Mouse (Mus musculus) testis, adult 2 months (tissue): ENCODE data around the gene Scgb2b12. TPM values are rescaled to one million over a fixed set of nuclear protein-coding genes. Genes with fewer than 3 reads are reported as not detected.
"Not testable (repeated sequence)": the region's sequence is repeated elsewhere in the genome, so short reads cannot be mapped to it uniquely, and the experiment has no call there.

Source experiments
- H3K27ac ChIP-seq: fragments of 200-500 bp; 2 replicates; pipeline ENCODE4 v1.5.1; 2012; ENCODE audit warnings: low read depth, low read length; ENCODE audit not compliant: control insufficient read depth, insufficient read depth
- H3K27me3 ChIP-seq: fragments of 200-500 bp; 2 replicates; pipeline ENCODE4 v1.6.1; 2012; ENCODE audit warnings: mild to moderate bottlenecking, low read length, moderate library complexity; ENCODE audit not compliant: control insufficient read depth, insufficient read depth
- H3K36me3 ChIP-seq: fragments of 200-500 bp; 2 replicates; pipeline ENCODE4 v1.6.1; 2012; ENCODE audit warnings: mild to moderate bottlenecking, low read length; ENCODE audit not compliant: control insufficient read depth, insufficient read depth
- H3K4me1 ChIP-seq: fragments of 200-500 bp; 2 replicates; pipeline ENCODE4 v1.6.1; 2012; ENCODE audit warnings: low read length; ENCODE audit not compliant: control insufficient read depth, insufficient read depth
- H3K4me3 ChIP-seq: fragments of 200-500 bp; 2 replicates; pipeline ENCODE4 v1.5.1; 2012; ENCODE audit warnings: low read depth, mild to moderate bottlenecking, low read length, moderate library complexity, mixed read lengths; ENCODE audit not compliant: control insufficient read depth
- polyA plus RNA-seq: library from polyadenylated mRNA; depleted of rRNA; stranded (reverse); fragments of >200 nt; gene quantifications from 2 replicates; pipeline ENCODE4 v1.2.3, GENCODE M21; 2012; rRNA removed

Scgb2b12 gene
- not detected in 2 replicates for polyA plus RNA-seq

DNA sequence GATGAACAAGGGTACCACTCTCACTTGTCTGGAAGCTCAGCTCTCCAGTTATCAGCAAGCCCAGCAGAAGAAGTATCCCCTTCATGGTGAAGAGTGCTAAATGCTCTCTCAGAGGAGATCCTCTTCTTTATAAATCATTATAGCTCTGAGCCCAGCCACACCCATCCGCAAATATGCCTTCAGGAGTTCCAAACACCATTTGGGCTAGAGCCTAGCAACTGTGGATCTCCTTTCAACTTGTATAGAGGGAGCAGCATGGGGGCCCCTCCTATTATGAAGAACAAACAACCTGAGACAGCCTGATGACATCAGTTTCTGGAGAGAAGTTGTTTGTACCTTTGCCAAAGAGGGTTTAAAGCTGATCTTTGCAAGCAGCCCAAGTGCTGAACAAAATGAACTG, at the start of gene Scgb2b12:
Gene Scgb2b12, minus strand, starts transcription at position 101 of the 400 bp plus-strand sequence.
- not testable (repeated sequence) for H3K27ac ChIP-seq, H3K36me3 ChIP-seq, H3K4me3 ChIP-seq

DNA sequence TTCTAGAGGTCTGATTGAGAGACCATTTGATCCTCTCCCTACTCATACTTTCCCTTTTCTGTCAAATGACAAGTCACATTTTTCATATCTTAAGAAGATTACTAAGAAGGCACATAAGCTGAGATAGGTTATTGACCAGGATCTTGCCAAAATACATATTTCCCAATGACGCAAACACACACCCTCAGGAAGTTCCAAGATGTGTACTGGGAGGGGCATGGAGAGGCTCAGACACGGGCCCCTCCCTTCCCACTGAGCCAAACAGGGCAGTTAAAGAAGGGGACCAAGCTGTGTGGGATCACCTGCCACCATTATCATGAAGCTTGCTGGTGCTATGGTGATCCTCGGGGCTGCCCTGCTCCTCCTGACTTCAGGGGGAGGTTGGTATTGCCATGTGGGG, 6.8 kb upstream of the Scgb2b12 start, which contains the start of gene Scgb1b12:
Gene Scgb1b12, plus strand, starts transcription at position 301 of the 400 bp plus-strand sequence.
- not testable (repeated sequence) for H3K36me3 ChIP-seq, H3K27me3 ChIP-seq, H3K4me1 ChIP-seq, H3K27ac ChIP-seq, H3K4me3 ChIP-seq

More for the DNA sequence above, at the start of gene Scgb2b12:
- not testable (repeated sequence) for H3K27me3 ChIP-seq, H3K4me1 ChIP-seq

Other genes starting within 250 kb of the Scgb2b12 start
- gene Scgb1b10, start 226.4 kb downstream of the Scgb2b12 start, polyA plus RNA-seq, result not detected in 2 replicates
- not detected in 2 replicates for gene Scgb2b11, start 116.1 kb downstream of the Scgb2b12 start, polyA plus RNA-seq
- gene Scgb1b11, start 104.4 kb downstream of the Scgb2b12 start, polyA plus RNA-seq, result not detected in 2 replicates
- not detected in 2 replicates for gene Scgb1b12, start 6.9 kb upstream of the Scgb2b12 start, polyA plus RNA-seq
- gene Scgb1b29, start 114.3 kb upstream of the Scgb2b12 start, polyA plus RNA-seq, result not detected in 2 replicates